Mouse (Mus musculus) liver, adult 2 months (tissue): ENCODE data around the gene Lgi1.

Experiments
- CTCF ChIP-seq: fragments of 200-500 bp; IDR thresholded peaks from 2 replicates; pipeline ENCODE4 v1.5.1; 2011; ENCODE audit warnings: low read depth, low read length, control low read depth
- POLR2A ChIP-seq: fragments of 200-500 bp; IDR thresholded peaks from 2 replicates; pipeline ENCODE4 v1.6.1; 2011; ENCODE audit warnings: low read length, control low read depth; ENCODE audit not compliant: insufficient read depth; ENCODE audit errors: extremely low read depth

GRCm38 (mm10) chr19:38320651-38321188 is 56.4 kb downstream of the Lgi1 start:
- no peak for TF ChIP-seq POLR2A
- no peak for TF ChIP-seq CTCF
